Comparison of ENCODE assay signal across 8 mouse cellular contexts in genomic region chr7:41499389-41500049, GRCm38 (mm10). TPM values are rescaled to one million over a fixed set of nuclear protein-coding genes. Genes with fewer than 3 reads are reported as not detected.
DNase-seq lines count a peak whose midpoint lies in the region; ATAC-seq and TF ChIP-seq lines count a peak whose summit lies in the region.

TSS of gene Gm20449 (minus strand) at chr7:41499417.
TSS of gene AW146154 (minus strand) at chr7:41499890.

- peak; percentile 96 to 97 for DNase-seq in gastrocnemius, adult 8-10 months (ENCODE audit: low spot score in 2 of 2)
- DNase-seq in hindlimb bud, embryonic 11.5 days (ENCODE audit: extremely low spot score, low read depth, low spot score): peak; percentile 75
- DNase-seq in left cerebral cortex, adult 8-10 months (ENCODE audit: low spot score in 2 of 2): peak; percentile 98 to 99
- DNase-seq in right cerebral cortex, postnatal 10 days (ENCODE audit: low spot score in 2 of 2): peak; percentile 99
- DNase-seq in urinary bladder, postnatal 25 days (ENCODE audit: low spot score): peak; percentile 99

- ATAC-seq in activated CD4-positive, CD25-positive, alpha-beta regulatory T cell, adult 4 months: peak; percentile 97

- H3K4me3 ChIP-seq in cortical plate, adult 2 months (ENCODE audit: insufficient read depth, low read length): peak within 1 kb of the TSS; percentile 85
- peak within 1 kb of the TSS; percentile 97 for H3K4me3 ChIP-seq in megakaryocyte, embryonic 14.5 days (replicated peaks)

- no peak for TF ChIP-seq CTCF in cortical plate, adult 2 months (IDR thresholded peaks at IDR 0.05; ENCODE audit: extremely low read depth, insufficient read depth, low read length)

- H3K27me3 ChIP-seq in megakaryocyte, embryonic 14.5 days (replicated peaks): no peaks in the 10 kb centered on the region

- peak; percentile 69 for TF ChIP-seq POLR2A in cortical plate, adult 2 months (IDR thresholded peaks at IDR 0.05; ENCODE audit: extremely low read depth, insufficient read depth, low read length)

- H3K27ac ChIP-seq in cortical plate, adult 2 months (ENCODE audit: insufficient read depth, low read length): peak within 1 kb of the TSS; percentile 70; the same call in 1 of the 2 replicates

- no peaks in the 10 kb centered on the region for H3K4me1 ChIP-seq in cortical plate, adult 2 months (ENCODE audit: control insufficient read depth, insufficient read depth, low read length)
- peaks cover 10% of the 10 kb centered on the region; the same call in 1 of the 2 replicates for H3K4me1 ChIP-seq in megakaryocyte, embryonic 14.5 days

- H3K9me3 ChIP-seq in megakaryocyte, embryonic 14.5 days: peaks cover 11% of the 10 kb centered on the region

- peaks cover 17% of the 10 kb centered on the region for H3K36me3 ChIP-seq in megakaryocyte, embryonic 14.5 days (replicated peaks; ENCODE audit: low read length)

RNA-seq across cellular contexts. Expression of gene Gm20449, which starts in this region (rescaled TPM):
- not detected for polyA plus RNA-seq in activated CD4-positive, CD25-positive, alpha-beta regulatory T cell, adult 4 months (2017; shearing (Covaris generic))
- 0.28 and 0.40 TPM in 2 replicates for polyA plus RNA-seq in cortical plate, adult 2 months (2012; rRNA removed)
- total RNA-seq in gastrocnemius, adult 8-10 months (2022): under 1 TPM in 2 of 4 experiments, not detected in 2; 0.07 to 0.08 TPM
- under 1 TPM; 0.11 to 0.39 (median 0.21) TPM for total RNA-seq in left cerebral cortex, adult 8-10 months (2022)
- polyA plus RNA-seq in megakaryocyte, embryonic 14.5 days (2012; ENCODE audit: insufficient read depth, low replicate concordance): not detected in 2 replicates

RNA-seq across cellular contexts. Expression of gene AW146154, which starts in this region (rescaled TPM):
- polyA plus RNA-seq in activated CD4-positive, CD25-positive, alpha-beta regulatory T cell, adult 4 months (2017; shearing (Covaris generic)): 10 to 100 TPM; 16.0 to 17.4 TPM
- 7.3 and 8.2 TPM in 2 replicates for polyA plus RNA-seq in cortical plate, adult 2 months (2012; rRNA removed)
- 1 to 10 TPM; 3.1 to 5.3 (median 3.7) TPM for total RNA-seq in gastrocnemius, adult 8-10 months (2022)
- total RNA-seq in left cerebral cortex, adult 8-10 months (2022): 10 to 100 TPM in 2 of 4 experiments, 1 to 10 TPM in 2; 9.0 to 11.4 (median 9.9) TPM
- not detected in 2 replicates for polyA plus RNA-seq in megakaryocyte, embryonic 14.5 days (2012; ENCODE audit: insufficient read depth, low replicate concordance)

Comparison
In these comparisons a context has a peak if more than half of its experiments do, and no peak if none do; other contexts are left out.
1. Peak in every context shown above with its lines: DNase-seq, ATAC-seq, H3K4me3 ChIP-seq and H3K27ac ChIP-seq.